Mouse (Mus musculus) embryonic fibroblast, embryonic 13.5 days (primary cell): Measurements from ENCODE around the gene Mmd2.

Experiments
- CTCF ChIP-seq: IDR thresholded peaks from 2 replicates; pipeline ENCODE4 v1.5.1; 2011; ENCODE audit warnings: mild to moderate bottlenecking, control low read depth, low read length, moderate library complexity, borderline replicate concordance; ENCODE audit not compliant: insufficient read depth
- POLR2A ChIP-seq: IDR thresholded peaks from 2 replicates; pipeline ENCODE4 v1.6.1; 2011; ENCODE audit warnings: low read depth, mild to moderate bottlenecking, control low read depth, low read length, moderate library complexity

GRCm38 (mm10) chr5:142556721-142557120 lies 51.9 kb downstream of the Mmd2 start:
- TF ChIP-seq POLR2A (no peak), CTCF (no peak)
